Mouse (Mus musculus) intestine, embryonic 16.5 days (tissue): ENCODE measurements around the gene Zfp709. TPM values are rescaled to one million over a fixed set of nuclear protein-coding genes. Genes with fewer than 3 reads are reported as not detected.
A peak's percentile ranks its signal among the peaks of the same experiment; 100 is the strongest.
"Not testable (repeated sequence)": the region's sequence is repeated elsewhere in the genome, so short reads cannot be mapped to it uniquely, and the experiment has no call there.

ENCODE experiments used
- ATAC-seq: fragments of 200-750 bp; cut with Nextera tagmentation; 2 replicates; pipeline ENCODE4 v1.8.0; 2017; ENCODE audit warnings: moderate TSS enrichment, moderate library complexity
- H3K27ac ChIP-seq: fragments of 300-500 bp; sonication (generic); 2 replicates; pipeline ENCODE4 v1.5.1; 2014; ENCODE audit warnings: mild to moderate bottlenecking, low read length
- H3K27me3 ChIP-seq: fragments of 300-500 bp; sonication (generic); replicated peaks from 2 replicates; pipeline ENCODE4 v1.6.1; 2014; ENCODE audit warnings: low read length, control low read depth, mixed read lengths; ENCODE audit not compliant: control insufficient read depth, insufficient read depth
- H3K36me3 ChIP-seq: fragments of 300-500 bp; sonication (generic); 2 replicates; pipeline ENCODE4 v1.6.1; 2014; ENCODE audit warnings: low read length, control low read depth; ENCODE audit not compliant: control insufficient read depth, insufficient read depth
- H3K4me1 ChIP-seq: fragments of 300-500 bp; sonication (generic); 2 replicates; pipeline ENCODE4 v1.6.1; 2014; ENCODE audit warnings: low read length, control low read depth, mixed read lengths; ENCODE audit not compliant: control insufficient read depth, insufficient read depth
- H3K4me2 ChIP-seq: fragments of 300-500 bp; sonication (generic); 2 replicates; pipeline ENCODE4 v1.6.1; 2014; ENCODE audit warnings: low read depth, low read length, control low read depth
- H3K4me3 ChIP-seq: fragments of 300-500 bp; sonication (generic); 2 replicates; pipeline ENCODE4 v1.5.1; 2014; ENCODE audit warnings: mild to moderate bottlenecking, low read length
- H3K9ac ChIP-seq: fragments of 300-500 bp; sonication (generic); 2 replicates; pipeline ENCODE4 v1.6.1; 2014; ENCODE audit warnings: low read depth, low read length
- H3K9me3 ChIP-seq: fragments of 300-500 bp; sonication (generic); 2 replicates; pipeline ENCODE4 v1.6.1; 2016; ENCODE audit warnings: low read length, control low read depth; ENCODE audit not compliant: control insufficient read depth
- WGBS: fragments of 180-500 bp; shearing (Covaris S2); extraction: QIAGEN DNeasy Blood & Tissue Kit; methylation state at CpG from one replicate; pipeline ENCODE4 v1.1.7; 2014; 5-methylcytosine and 5-hydroxymethylcytosine counted together
- polyA plus RNA-seq: library from polyadenylated mRNA; unstranded; fragments of >200 nt; fragmentation: Nextera tagmentation; extraction: Ambion mirVana; gene quantifications from 2 replicates; pipeline ENCODE4 v1.2.1, GENCODE M21; 2015

The Zfp709 gene
- polyA plus RNA-seq, result 4.6 and 5.1 TPM in 2 replicates

- peak within 1 kb of the TSS; percentile 96 for H3K9ac ChIP-seq
- peak within 1 kb of the TSS; percentile 88 for H3K27ac ChIP-seq
- ATAC-seq, result peak; percentile 98
- 6% methylated on average over 45 of the region's 45 CpGs for WGBS
- peaks cover 5% of the 10 kb centered on the region for H3K9me3 ChIP-seq
- peak within 1 kb of the TSS; percentile 79 for H3K4me2 ChIP-seq
- peaks cover 7% of the 10 kb centered on the region; the same call in 1 of the 2 replicates for H3K36me3 ChIP-seq
- no peaks in the 10 kb centered on the region for H3K4me1 ChIP-seq
- H3K4me3 ChIP-seq, result peak within 1 kb of the TSS; percentile 82
- no peaks in the 10 kb centered on the region for H3K27me3 ChIP-seq
Observed at GRCm38 (mm10) chr8:71881618-71882274, at the start of gene Zfp709. Zfp709 (plus strand) TSS chr8:71882019.

- not testable (repeated sequence) for H3K4me2 ChIP-seq, H3K27me3 ChIP-seq, H3K9ac ChIP-seq, H3K36me3 ChIP-seq, H3K9me3 ChIP-seq, H3K4me1 ChIP-seq, H3K4me3 ChIP-seq, H3K27ac ChIP-seq, ATAC-seq
- WGBS, result 84% methylated on average over 4 of the region's 4 CpGs
Observed at GRCm38 (mm10) chr8:71838207-71838606, 43.6 kb upstream of the Zfp709 start.

- ATAC-seq, H3K36me3 ChIP-seq, H3K4me3 ChIP-seq, H3K9me3 ChIP-seq, H3K4me2 ChIP-seq, H3K9ac ChIP-seq, H3K27ac ChIP-seq, H3K27me3 ChIP-seq, H3K4me1 ChIP-seq: not testable (repeated sequence)
- 89% methylated on average over 3 of the region's 3 CpGs for WGBS
Observed at GRCm38 (mm10) chr8:71841201-71841817, 40.5 kb upstream of the Zfp709 start.

- not testable (repeated sequence) for H3K27ac ChIP-seq, H3K27me3 ChIP-seq, ATAC-seq, H3K9me3 ChIP-seq, H3K36me3 ChIP-seq, H3K9ac ChIP-seq, H3K4me1 ChIP-seq, H3K4me2 ChIP-seq, H3K4me3 ChIP-seq
- WGBS, result 74% methylated on average over 2 of the region's 2 CpGs
Observed at GRCm38 (mm10) chr8:71842476-71842875, 39.3 kb upstream of the Zfp709 start.

GRCm38 (mm10) chr8:71844453-71844852 lies 37.4 kb upstream of the Zfp709 start:
- whole genome bisulfite sequencing, result 87% methylated on average over 1 of the region's 1 CpGs
- not testable (repeated sequence) for H3K4me3 ChIP-seq, H3K9ac ChIP-seq, H3K4me2 ChIP-seq, H3K4me1 ChIP-seq, H3K9me3 ChIP-seq, H3K27ac ChIP-seq, H3K27me3 ChIP-seq, H3K36me3 ChIP-seq, ATAC-seq

GRCm38 (mm10) chr8:71845993-71846483 lies 35.8 kb upstream of the Zfp709 start:
- H3K4me2 ChIP-seq, ATAC-seq, H3K27ac ChIP-seq, H3K36me3 ChIP-seq, H3K27me3 ChIP-seq, H3K4me3 ChIP-seq, H3K4me1 ChIP-seq, H3K9me3 ChIP-seq, H3K9ac ChIP-seq: not testable (repeated sequence)
- WGBS, result 85% methylated on average over 1 of the region's 1 CpGs

- H3K36me3 ChIP-seq, H3K4me2 ChIP-seq, H3K4me3 ChIP-seq, ATAC-seq, H3K4me1 ChIP-seq, H3K27ac ChIP-seq, H3K27me3 ChIP-seq, H3K9ac ChIP-seq, H3K9me3 ChIP-seq: not testable (repeated sequence)
- 92% methylated on average over 2 of the region's 2 CpGs for WGBS
Observed at GRCm38 (mm10) chr8:71846745-71847144, 35.1 kb upstream of the Zfp709 start.

- H3K4me1 ChIP-seq, H3K9me3 ChIP-seq, H3K9ac ChIP-seq, H3K27me3 ChIP-seq, ATAC-seq, H3K27ac ChIP-seq, H3K36me3 ChIP-seq, H3K4me2 ChIP-seq, H3K4me3 ChIP-seq: not testable (repeated sequence)
- 79% methylated on average over 1 of the region's 1 CpGs for WGBS
Observed at GRCm38 (mm10) chr8:71851014-71851413, 30.8 kb upstream of the Zfp709 start.

- not testable (repeated sequence) for H3K9me3 ChIP-seq, H3K4me1 ChIP-seq, H3K27ac ChIP-seq, H3K9ac ChIP-seq, H3K4me2 ChIP-seq, ATAC-seq, H3K27me3 ChIP-seq, H3K36me3 ChIP-seq, H3K4me3 ChIP-seq
Observed at GRCm38 (mm10) chr8:71853360-71853759, 28.5 kb upstream of the Zfp709 start.
